Mouse (Mus musculus) liver, adult 2 months (tissue): ENCODE data around the gene Os9.

Experiments used
- CTCF ChIP-seq: fragments of 200-500 bp; IDR thresholded peaks from 2 replicates; pipeline ENCODE4 v1.5.1; 2011; ENCODE audit warnings: low read depth, low read length, control low read depth
- POLR2A ChIP-seq: fragments of 200-500 bp; IDR thresholded peaks from 2 replicates; pipeline ENCODE4 v1.6.1; 2011; ENCODE audit warnings: low read length, control low read depth; ENCODE audit not compliant: insufficient read depth; ENCODE audit errors: extremely low read depth

GRCm38 (mm10) chr10:127092742-127093141 lies 28.2 kb downstream of the Os9 start:
- TF ChIP-seq CTCF: no peak
- TF ChIP-seq POLR2A: no peak
